Mouse (Mus musculus): ENCODE measurements at regions not wholly inside any gene's neighbourhood (a gene's known extent, or its start where the extent isn't known, plus 50 kb on each side); places are given as distances from the start of the nearest gene placed in this dataset.

DNA sequence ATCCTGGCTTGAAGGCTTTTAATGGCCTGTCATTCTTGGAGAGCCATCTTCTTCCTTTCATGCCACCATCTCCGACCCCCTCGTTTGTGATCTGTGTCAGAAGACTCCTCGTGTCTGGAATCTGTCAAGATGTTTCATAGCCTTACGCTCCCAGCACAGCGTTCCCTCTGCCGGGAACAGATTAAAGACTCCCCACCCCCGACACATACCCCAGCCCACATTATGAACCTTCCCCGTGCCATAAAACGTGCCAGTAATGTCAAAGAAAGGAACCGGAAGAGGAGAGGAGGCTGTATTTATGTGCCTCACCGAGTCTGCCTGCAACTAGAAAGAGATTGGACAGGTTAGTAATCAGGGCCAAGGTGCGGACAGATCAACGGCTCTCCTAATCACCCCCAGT is 101.4 kb upstream of the Rap1b start:
- in situ Hi-C loops (cut with MboI; ENCODE audit: low pct_ligation_motif_present, low pct_unique_long_range_greater_than_20kb, low sequenced_read_pairs) (no loop called here), dilution Hi-C loops (cut with MboI; ENCODE audit: extremely low pct_ligation_motif_present, extremely low pct_unique_long_range_greater_than_20kb, low sequenced_read_pairs) (no loop called here)
- Histone ChIP-seq H3K9me3 (replicated peaks; ENCODE audit: low read length) (no peaks in the 10 kb centered on the region), H3K27me3 (replicated peaks) (no peaks in the 10 kb centered on the region), H3K79me2 (replicated peaks; ENCODE audit: control insufficient read depth, extremely low read depth, insufficient read depth, poor library complexity, severe bottlenecking) (no peaks in the 10 kb centered on the region), H3K4me2 (ENCODE audit: insufficient read depth, low read depth, poor library complexity, severe bottlenecking) (no peak overlapping the region), H3K4me3 (replicated peaks in 1 of 3; ENCODE audit: low read depth in 2 of 3, low read length in 2 of 3, poor library complexity in 1 of 3) (no peak overlapping the region), H3K4me1 (ENCODE audit: control insufficient read depth in 1 of 2, insufficient read depth in 2 of 2) (peaks cover 19 to 31% of the 10 kb centered on the region in 2 experiments), H3K9ac (ENCODE audit: insufficient read depth, low read depth) (no peak overlapping the region), H3K27ac (ENCODE audit: insufficient read depth, low read depth) (no peak overlapping the region), H3K36me3 (replicated peaks in 1 of 2; ENCODE audit: control insufficient read depth in 1 of 2, insufficient read depth in 1 of 2, low read length in 1 of 2) (no peaks in the 10 kb centered on the region)
- TF ChIP-seq MXI1 (IDR thresholded peaks at IDR 0.05; ENCODE audit: low read depth, low read length) = no peak
- no peak for TF ChIP-seq CHD2 (IDR thresholded peaks at IDR 0.05; ENCODE audit: low read length)
- no peak for TF ChIP-seq MAZ (IDR thresholded peaks at IDR 0.05; ENCODE audit: low read depth, low read length)
- no peak for TF ChIP-seq ZMIZ1 (IDR thresholded peaks at IDR 0.05; ENCODE audit: low read depth, low read length)
- no peak for TF ChIP-seq NRF1 (IDR thresholded peaks at IDR 0.05; ENCODE audit: low read depth, low read length)
- TF ChIP-seq UBTF (IDR thresholded peaks at IDR 0.05; ENCODE audit: low read depth, low read length) = no peak
- no peak for TF ChIP-seq E2F4 (IDR thresholded peaks at IDR 0.05; ENCODE audit: insufficient replicate concordance, low read depth, low read length)
- TF ChIP-seq USF2 (conservative IDR thresholded peaks at IDR 0.05; ENCODE audit: low read depth, low read length) = no peak
- TF ChIP-seq MAFK (IDR thresholded peaks at IDR 0.05; ENCODE audit: insufficient replicate concordance, low read length) = no peak
- TF ChIP-seq EP300 (IDR thresholded peaks at IDR 0.05; ENCODE audit: low read length) = no peak
- TF ChIP-seq MEF2A (IDR thresholded peaks at IDR 0.05; ENCODE audit: borderline replicate concordance, low read depth, low read length) = no peak
- no peak for TF ChIP-seq IRF4 (IDR thresholded peaks at IDR 0.05; ENCODE audit: low read depth, low read length)
- TF ChIP-seq ETS1 (conservative IDR thresholded peaks at IDR 0.05; ENCODE audit: low read depth, low read length) = no peak
- TF ChIP-seq TBP (conservative IDR thresholded peaks at IDR 0.05; ENCODE audit: low read depth, low read length) = no peak
- TF ChIP-seq HCFC1 (IDR thresholded peaks at IDR 0.05; ENCODE audit: low read depth, low read length) = no peak
- DNase-seq (ENCODE audit: extremely low read depth) = no peak

DNA sequence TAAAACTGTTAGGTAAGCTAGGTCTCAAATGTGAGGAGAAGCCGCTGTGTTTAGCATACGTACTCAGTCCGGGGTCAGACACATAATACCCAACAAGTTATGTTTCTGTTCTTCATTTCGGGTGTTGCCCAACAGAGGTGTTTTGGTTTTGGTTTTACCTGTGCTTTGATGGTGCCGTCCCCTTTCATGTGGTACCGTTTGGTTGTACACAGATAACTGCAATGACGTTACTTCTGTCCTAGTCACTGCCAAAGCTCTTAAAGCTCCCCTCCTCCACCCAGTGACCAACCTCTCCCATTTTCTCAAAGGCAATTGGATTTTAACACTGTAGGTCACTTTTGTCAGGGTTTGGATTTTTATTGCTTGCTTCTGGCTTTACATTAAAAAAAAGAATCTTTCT is 102.1 kb upstream of the Rap1b start:
- in situ Hi-C loops (cut with MboI; ENCODE audit: low pct_ligation_motif_present, low pct_unique_long_range_greater_than_20kb, low sequenced_read_pairs) = no loop called here
- DNase-seq (ENCODE audit: extremely low read depth) = peak; percentile 21
- dilution Hi-C loops (cut with MboI; ENCODE audit: extremely low pct_ligation_motif_present, extremely low pct_unique_long_range_greater_than_20kb, low sequenced_read_pairs) = no loop called here
- Histone ChIP-seq H3K4me3 (replicated peaks in 1 of 3; ENCODE audit: low read depth in 2 of 3, low read length in 2 of 3, poor library complexity in 1 of 3) (no peak overlapping the region), H3K9me3 (replicated peaks; ENCODE audit: low read length) (no peaks in the 10 kb centered on the region), H3K79me2 (replicated peaks; ENCODE audit: control insufficient read depth, extremely low read depth, insufficient read depth, poor library complexity, severe bottlenecking) (no peaks in the 10 kb centered on the region), H3K9ac (ENCODE audit: insufficient read depth, low read depth) (no peak overlapping the region), H3K27ac (ENCODE audit: insufficient read depth, low read depth) (no peak overlapping the region), H3K4me1 (ENCODE audit: control insufficient read depth in 1 of 2, insufficient read depth in 2 of 2) (peaks cover 22 to 30% of the 10 kb centered on the region in 2 experiments), H3K4me2 (ENCODE audit: insufficient read depth, low read depth, poor library complexity, severe bottlenecking) (0 out of 2 replicates have a peak overlapping the region, but pooled peaks have one; percentile 25), H3K36me3 (replicated peaks in 1 of 2; ENCODE audit: control insufficient read depth in 1 of 2, insufficient read depth in 1 of 2, low read length in 1 of 2) (no peaks in the 10 kb centered on the region), H3K27me3 (replicated peaks) (no peaks in the 10 kb centered on the region)
- no peak for TF ChIP-seq USF2 (conservative IDR thresholded peaks at IDR 0.05; ENCODE audit: low read depth, low read length)
- no peak for TF ChIP-seq USF1 (IDR thresholded peaks at IDR 0.05; ENCODE audit: low read depth, low read length)

All from CH12.LX (cell line).